Mouse (Mus musculus) urinary bladder, postnatal 10 days (tissue): Measurements from ENCODE around the gene AF366264.
"Not testable (repeated sequence)": the region's sequence is repeated elsewhere in the genome, so short reads cannot be mapped to it uniquely, and the experiment has no call there.

Source experiments
- DNase-seq: peaks from one replicate; pipeline ENCODE4 v3.0.0; 2022; ENCODE audit warnings: low spot score

AF366264 gene

GRCm38 (mm10) chr8:13838289-13838688, at the start of gene AF366264:
AF366264 (minus strand) TSS chr8:13838389.
- DNase-seq: not testable (repeated sequence)

GRCm38 (mm10) chr8:13843286-13843685, 5.1 kb upstream of the AF366264 start:
- not testable (repeated sequence) for DNase-seq

- DNase-seq: no peak
Observed at GRCm38 (mm10) chr8:13828598-13829172, 9.5 kb downstream of the AF366264 start.

GRCm38 (mm10) chr8:13799566-13799965, 38.6 kb downstream of the AF366264 start:
- DNase-seq: no peak

- DNase-seq: no peak
Observed at GRCm38 (mm10) chr8:13797676-13798075, 40.5 kb downstream of the AF366264 start.

GRCm38 (mm10) chr8:13793746-13794101, 44.5 kb downstream of the AF366264 start:
- DNase-seq: no peak

- DNase-seq: no peak
Observed at GRCm38 (mm10) chr8:13793097-13793745, 45.0 kb downstream of the AF366264 start.

GRCm38 (mm10) chr8:13789606-13790005, 48.6 kb downstream of the AF366264 start:
- no peak for DNase-seq

GRCm38 (mm10) chr8:13785764-13786299, 52.4 kb downstream of the AF366264 start:
- DNase-seq: peak; percentile 94

GRCm38 (mm10) chr8:13785250-13785763, 52.9 kb downstream of the AF366264 start, which contains the start of gene Upf3a:
Upf3a (plus strand) TSS chr8:13785615.
- peak; percentile 66 for DNase-seq
